Mouse (Mus musculus): ENCODE measurements at regions not wholly inside any gene's neighbourhood (a gene's known extent, or its start where the extent isn't known, plus 50 kb on each side); places are given as distances from the start of the nearest gene placed in this dataset.
A peak's percentile ranks its signal among the peaks of the same experiment; 100 is the strongest.

DNA sequence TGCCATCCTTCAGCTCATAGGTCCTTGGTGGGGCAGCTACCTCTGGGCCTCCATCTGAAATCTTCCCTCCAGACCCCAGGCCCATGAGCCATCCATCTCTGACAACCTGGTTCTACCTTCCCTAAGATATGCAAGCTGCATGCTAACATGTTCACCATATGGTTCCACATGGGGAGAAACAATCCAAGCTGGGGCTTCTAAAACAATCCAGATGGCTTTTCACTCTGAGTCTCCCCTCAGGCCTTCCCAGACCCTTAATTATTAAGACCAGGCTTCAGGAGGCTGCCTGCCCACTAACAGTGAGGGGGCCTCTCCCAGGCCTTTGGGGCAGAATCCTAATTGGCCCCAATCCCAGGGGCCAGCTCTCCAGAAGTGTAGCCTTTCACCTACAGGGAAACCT lies 71.1 kb upstream of the Sfswap start:
- DNase-seq (ENCODE audit: low spot score): peak; percentile 70

DNA sequence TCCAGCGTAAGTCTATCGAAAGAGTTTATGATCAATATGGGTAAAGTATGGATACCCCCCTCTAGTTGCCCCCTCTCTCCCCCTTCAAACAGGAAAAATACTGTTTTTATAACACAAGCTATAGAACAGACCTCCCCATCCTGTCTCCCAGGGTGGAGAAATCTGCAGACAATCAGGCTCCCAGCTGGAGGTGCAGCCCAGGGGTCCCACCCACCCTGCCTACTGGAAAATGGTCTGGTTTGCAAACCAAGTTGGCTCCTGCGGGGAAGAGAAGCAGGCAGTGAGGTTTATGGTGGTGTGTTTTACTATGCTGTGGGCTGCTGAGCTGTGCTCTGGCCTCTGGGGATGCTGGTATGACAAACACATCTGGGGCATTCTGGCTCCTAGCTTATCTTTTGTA lies 70.7 kb upstream of the Sfswap start:
- no peak for DNase-seq (ENCODE audit: low spot score)

DNA sequence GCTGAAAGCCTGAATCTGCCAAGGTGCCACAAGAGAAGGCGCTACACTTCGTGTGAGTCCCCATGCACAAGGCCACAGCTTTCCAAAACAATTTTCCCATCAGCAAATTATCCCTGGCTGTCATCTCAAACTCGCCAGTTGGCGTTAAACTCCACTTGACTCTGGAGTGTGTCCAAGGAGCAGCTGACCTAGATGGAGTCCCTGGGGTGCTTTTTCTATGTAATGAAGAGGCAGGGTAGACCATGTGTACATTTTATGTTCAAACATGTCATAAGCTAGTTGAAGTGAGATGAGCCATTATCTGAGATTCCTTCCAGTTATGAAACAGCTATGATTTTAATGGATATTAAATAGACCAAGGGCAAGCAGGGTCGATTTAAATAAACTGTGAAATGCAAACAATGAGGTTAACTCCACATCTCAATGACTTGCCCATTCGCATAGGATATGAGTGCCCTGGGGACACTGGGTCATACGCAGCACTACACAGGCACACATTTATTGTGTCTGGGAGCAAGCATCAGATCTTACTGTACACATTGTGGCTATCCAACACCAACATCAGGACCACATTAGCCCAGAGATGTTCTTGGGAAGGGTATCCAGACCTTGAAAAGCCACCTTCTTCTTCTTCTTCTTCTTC lies 51.0 kb upstream of the Sfswap start:
- no peak for DNase-seq (ENCODE audit: low spot score)

Data from embryo, embryonic 10.5 days (tissue).